Mouse (Mus musculus): ENCODE data around the gene Atg4a.
A peak's percentile ranks its signal among the peaks of the same experiment; 100 is the strongest.

- peak in 1 of 2 experiments; percentile 54; a peak in 2 of 4 replicates for TF ChIP-seq CTCF (conservative IDR thresholded peaks at IDR 0.05 in 1 of 2, IDR thresholded peaks at IDR 0.05 in 1 of 2; ENCODE audit: low read depth in 2 of 2, low read length in 2 of 2)
- no peak for TF ChIP-seq POLR2A (IDR thresholded peaks at IDR 0.05; ENCODE audit: low read depth, low read length)
- TF ChIP-seq ZKSCAN1 (IDR thresholded peaks at IDR 0.05; ENCODE audit: borderline replicate concordance, low read depth, low read length): no peak
- TF ChIP-seq CHD1 (IDR thresholded peaks at IDR 0.05; ENCODE audit: low read depth, low read length): no peak
- TF ChIP-seq USF1 (IDR thresholded peaks at IDR 0.05; ENCODE audit: low read depth, low read length): no peak
- TF ChIP-seq JUN (IDR thresholded peaks at IDR 0.05; ENCODE audit: insufficient read depth, low read depth, low read length): no peak
- no peak for TF ChIP-seq MAX (IDR thresholded peaks at IDR 0.05; ENCODE audit: low read length)
- no peak for TF ChIP-seq MAZ (IDR thresholded peaks at IDR 0.05; ENCODE audit: low read depth, low read length)
- TF ChIP-seq JUND (conservative IDR thresholded peaks at IDR 0.05; ENCODE audit: low read depth, low read length): no peak
- no peak for TF ChIP-seq E2F4 (IDR thresholded peaks at IDR 0.05; ENCODE audit: insufficient replicate concordance, low read depth, low read length)
- no peak for TF ChIP-seq ZC3H11A (IDR thresholded peaks at IDR 0.05; ENCODE audit: low read depth, low read length)
- TF ChIP-seq TCF12 (IDR thresholded peaks at IDR 0.05; ENCODE audit: low read depth, low read length): no peak
- no peak for TF ChIP-seq ETS1 (conservative IDR thresholded peaks at IDR 0.05; ENCODE audit: low read depth, low read length)
Observed at GRCm38 (mm10) chrX:141156696-141157095, 200.0 kb downstream of the Atg4a start.

Data from CH12.LX (cell line).